Mouse (Mus musculus): Measurements from ENCODE around the gene Foxg1. TPM values are rescaled to one million over a fixed set of nuclear protein-coding genes. Genes with fewer than 3 reads are reported as not detected.

Gene Foxg1
- total RNA-seq, 2 experiments from 2014 or later: not detected

- DNase-seq: no peak
Observed at GRCm38 (mm10) chr12:49417963-49418362, 35.5 kb downstream of the Foxg1 start.

Other genes with a start within 250 kb of the Foxg1 start
- gene Gm43517, start 2.5 kb downstream of the Foxg1 start, total RNA-seq (2021): not detected